Mouse (Mus musculus) liver, embryonic 14.5 days (tissue): ENCODE measurements around the gene Scnn1a. TPM values are rescaled to one million over a fixed set of nuclear protein-coding genes. Genes with fewer than 3 reads are reported as not detected.
"Not testable (repeated sequence)": the region's sequence is repeated elsewhere in the genome, so short reads cannot be mapped to it uniquely, and the experiment has no call there.

ENCODE experiments used
- ATAC-seq: fragments of 200-750 bp; cut with Nextera tagmentation; 2 replicates; pipeline ENCODE4 v1.8.0; 2017; ENCODE audit warnings: moderate number of reproducible peaks, mild to moderate bottlenecking, moderate library complexity; ENCODE audit not compliant: insufficient read depth
- DNase-seq, 3 experiments: peaks; one replicate each; pipeline ENCODE4 v3.0.0-alpha.2; 2012 to 2013; ENCODE audit warnings: low read depth in 3 of 3, low spot score in 3 of 3
- H3K27ac ChIP-seq: fragments of 300-500 bp; sonication (generic); 2 replicates; pipeline ENCODE4 v1.5.1; 2014; ENCODE audit warnings: moderate library complexity, mild to moderate bottlenecking, control low read depth, inconsistent platforms
- H3K27me3 ChIP-seq: fragments of 300-500 bp; sonication (generic); 2 replicates; pipeline ENCODE4 v1.6.1; 2014; ENCODE audit warnings: mild to moderate bottlenecking, low read length, moderate library complexity; ENCODE audit not compliant: control insufficient read depth, insufficient read depth
- H3K36me3 ChIP-seq: fragments of 300-500 bp; sonication (generic); replicated peaks from 2 replicates; pipeline ENCODE4 v1.6.1; 2014; ENCODE audit warnings: low read depth; ENCODE audit not compliant: control insufficient read depth, insufficient read depth
- H3K4me1 ChIP-seq, 2 experiments: fragments of 200-500 bp in 1 of 2; fragments of 300-500 bp in 1 of 2; sonication (generic) in 1 of 2; replicated peaks; 2 replicates each; pipeline ENCODE4 v1.6.1; 2012 to 2014; ENCODE audit warnings: antibody characterized with exemption in 1 of 2, inconsistent platforms in 1 of 2, low read length in 1 of 2; ENCODE audit not compliant: control insufficient read depth in 2 of 2, insufficient read depth in 2 of 2
- H3K4me2 ChIP-seq: fragments of 300-500 bp; sonication (generic); 2 replicates; pipeline ENCODE4 v1.6.1; 2014; ENCODE audit warnings: low read depth, mild to moderate bottlenecking, control low read depth, moderate library complexity
- H3K4me3 ChIP-seq, 2 experiments: fragments of 200-500 bp in 1 of 2; fragments of 300-500 bp in 1 of 2; sonication (generic) in 1 of 2; 2 replicates each; pipeline ENCODE4 v1.5.1; 2012 to 2014; ENCODE audit warnings: low read depth in 2 of 2, low read length in 2 of 2, mild to moderate bottlenecking in 2 of 2, control low read depth in 1 of 2, inconsistent platforms in 1 of 2, moderate library complexity in 1 of 2; ENCODE audit not compliant: insufficient read depth in 1 of 2
- H3K9ac ChIP-seq: fragments of 300-500 bp; sonication (generic); replicated peaks from 2 replicates; pipeline ENCODE4 v1.6.1; 2014; ENCODE audit warnings: mild to moderate bottlenecking, control low read depth, moderate library complexity
- H3K9me3 ChIP-seq: fragments of 300-500 bp; sonication (generic); 2 replicates; pipeline ENCODE4 v1.6.1; 2016; ENCODE audit warnings: low read length, mixed read lengths; ENCODE audit not compliant: control insufficient read depth
- CTCF ChIP-seq: IDR thresholded peaks from 2 replicates; pipeline ENCODE4 v1.5.1; 2016; ENCODE audit warnings: antibody characterized with exemption, low read depth, control low read depth
- EP300 ChIP-seq: IDR thresholded peaks from 2 replicates; pipeline ENCODE4 v1.6.1; 2016; ENCODE audit warnings: antibody characterized with exemption, low read depth
- WGBS: fragments of 180-500 bp; shearing (Covaris S2); extraction: QIAGEN DNeasy Blood & Tissue Kit; methylation state at CpG from one replicate; pipeline ENCODE4 v1.1.7; 2014; ENCODE audit not compliant: insufficient replicate concordance; 5-methylcytosine and 5-hydroxymethylcytosine counted together
- polyA plus RNA-seq, 2 experiments: library from polyadenylated mRNA; depleted of rRNA in 1 of 2; stranded (reverse) in 1 of 2; unstranded in 1 of 2; fragments of >200 nt; fragmentation: Nextera tagmentation in 1 of 2; extraction: Ambion mirVana in 1 of 2; gene quantifications; 2 replicates each; pipeline versions ENCODE4 v1.2.1 to v1.2.3; 2012 to 2014

The Scnn1a gene
- polyA plus RNA-seq, 2 experiments = 0.36 to 0.40 TPM

DNA sequence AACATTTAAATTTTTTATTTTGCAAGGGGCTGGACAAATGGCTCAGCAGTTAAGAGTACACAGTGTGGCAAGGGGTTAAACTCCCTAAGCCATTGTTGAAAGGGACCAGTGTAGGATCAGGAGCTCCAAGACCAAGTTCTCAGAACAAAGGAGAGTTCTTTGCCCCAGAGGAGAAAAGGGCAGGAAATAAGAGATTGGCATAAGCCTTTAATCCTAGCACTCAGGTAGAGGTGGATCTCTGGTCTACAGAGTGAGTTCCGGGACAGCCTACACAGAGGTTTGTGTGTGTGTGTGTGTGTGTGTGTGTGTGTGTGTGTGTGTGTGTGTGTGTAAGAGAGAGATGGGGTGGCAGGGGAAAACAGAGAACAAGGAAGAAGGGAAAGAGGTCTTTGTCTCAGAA is 19.5 kb upstream of the Scnn1a start:
- Histone ChIP-seq H3K9ac (no peak overlapping the region), H3K27ac (no peak overlapping the region), H3K4me1 (no peaks in the 10 kb centered on the region), H3K4me2 (no peak overlapping the region), H3K36me3 (no peaks in the 10 kb centered on the region), H3K4me3 (no peak overlapping the region), H3K9me3 (no peaks in the 10 kb centered on the region), H3K27me3 (no peaks in the 10 kb centered on the region)
- no peak for DNase-seq
- TF ChIP-seq EP300 (no peak), CTCF (no peak)
- 64% methylated on average over 1 of the region's 1 CpGs for WGBS
- no peak for ATAC-seq

GRCm38 (mm10) chr6:125302231-125302982 is 18.1 kb upstream of the Scnn1a start:
- Histone ChIP-seq H3K9ac (no peak overlapping the region), H3K4me2 (no peak overlapping the region), H3K4me1 (no peaks in the 10 kb centered on the region), H3K36me3 (no peaks in the 10 kb centered on the region), H3K27ac (no peak overlapping the region), H3K27me3 (no peaks in the 10 kb centered on the region), H3K4me3 (no peak overlapping the region), H3K9me3 (no peaks in the 10 kb centered on the region)
- TF ChIP-seq EP300 (no peak), CTCF (no peak)
- 66% methylated on average over 24 of the region's 24 CpGs for WGBS
- DNase-seq (no peak), ATAC-seq (no peak)

DNA sequence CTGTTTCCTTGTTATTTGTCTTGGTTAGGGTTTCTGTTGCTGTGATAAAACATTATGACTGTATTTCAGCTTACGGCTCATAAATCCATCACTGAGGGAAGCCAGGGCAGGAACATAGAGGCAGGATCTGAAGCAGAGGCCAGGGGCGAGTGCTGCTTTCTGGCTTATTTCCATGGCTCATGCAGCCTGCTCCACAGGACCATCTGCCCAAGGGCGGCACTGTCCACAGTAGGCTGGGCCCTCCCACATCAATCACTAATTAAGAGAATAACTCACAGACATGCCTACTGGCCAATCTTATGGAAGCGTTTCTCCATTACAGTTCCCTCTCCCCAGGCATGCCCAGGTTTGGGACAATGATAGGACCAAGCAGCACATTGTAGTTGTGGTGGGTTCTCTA is 17.2 kb upstream of the Scnn1a start:
- no peak for TF ChIP-seq CTCF
- DNase-seq (no peak), ATAC-seq (no peak)
- Histone ChIP-seq H3K4me2 (no peak overlapping the region), H3K36me3 (no peaks in the 10 kb centered on the region), H3K4me1 (no peaks in the 10 kb centered on the region), H3K9ac (no peak overlapping the region), H3K27me3 (no peaks in the 10 kb centered on the region), H3K27ac (no peak overlapping the region), H3K9me3 (no peaks in the 10 kb centered on the region), H3K4me3 (no peak overlapping the region)
- 70% methylated on average over 4 of the region's 4 CpGs for WGBS

- H3K36me3 ChIP-seq, H3K4me3 ChIP-seq, ATAC-seq, H3K9me3 ChIP-seq, H3K27me3 ChIP-seq, H3K4me2 ChIP-seq, H3K4me1 ChIP-seq, H3K9ac ChIP-seq, DNase-seq, H3K27ac ChIP-seq: not testable (repeated sequence)
- WGBS = 61% methylated on average over 7 of the region's 7 CpGs
Measured at GRCm38 (mm10) chr6:125304408-125304807, 16.1 kb upstream of the Scnn1a start.

DNA sequence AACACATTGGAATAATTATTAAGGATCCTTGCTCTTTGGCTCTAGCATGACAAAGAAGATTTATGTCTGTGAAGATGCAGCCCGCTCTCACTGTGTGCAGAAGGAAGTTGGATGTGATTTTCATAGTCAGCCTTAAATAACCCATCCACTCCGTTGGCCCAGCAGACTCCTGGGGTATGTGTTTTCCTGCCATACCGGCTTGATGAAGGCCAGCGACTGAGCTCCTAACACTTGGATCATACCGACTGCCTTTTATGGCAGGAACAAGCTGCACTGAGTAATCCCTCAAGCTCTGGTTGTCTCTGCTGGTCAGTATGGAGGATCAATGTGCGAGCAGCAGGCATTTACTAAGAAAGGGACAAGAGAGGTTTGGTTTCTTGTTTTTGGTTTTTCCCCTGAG is 15.0 kb upstream of the Scnn1a start:
- H3K9me3 ChIP-seq = no peaks in the 10 kb centered on the region

More for the DNA sequence above, 15.0 kb upstream of the Scnn1a start:
- H3K27ac ChIP-seq = no peak overlapping the region
- TF ChIP-seq EP300 (no peak), CTCF (no peak)
- ATAC-seq = no peak
- 68% methylated on average over 6 of the region's 6 CpGs for WGBS
- no peaks in the 10 kb centered on the region for H3K4me1 ChIP-seq
- no peak overlapping the region for H3K4me3 ChIP-seq
- H3K9ac ChIP-seq = no peak overlapping the region
- no peaks in the 10 kb centered on the region for H3K36me3 ChIP-seq
- no peak for DNase-seq
- H3K4me2 ChIP-seq = no peak overlapping the region
- H3K27me3 ChIP-seq = no peaks in the 10 kb centered on the region
